Mouse (Mus musculus) midbrain, embryonic 11.5 days (tissue): Measurements from ENCODE around the gene Gm12888. TPM values are rescaled to one million over a fixed set of nuclear protein-coding genes. Genes with fewer than 3 reads are reported as not detected.
"Not testable (repeated sequence)": the region's sequence is repeated elsewhere in the genome, so short reads cannot be mapped to it uniquely, and the experiment has no call there.

Experiments
- ATAC-seq: fragments of 200-750 bp; cut with Nextera tagmentation; 2 replicates; pipeline ENCODE4 v1.8.0; 2017; ENCODE audit warnings: moderate TSS enrichment, moderate library complexity; ENCODE audit not compliant: low FRiP score
- DNase-seq: peaks from one replicate; pipeline ENCODE4 v3.0.0; 2015; ENCODE audit warnings: low spot score; ENCODE audit errors: missing footprints
- H3K27ac ChIP-seq: fragments of 300-500 bp; sonication (generic); 2 replicates; pipeline ENCODE4 v1.5.1; 2014; ENCODE audit warnings: low read depth, low read length
- H3K27me3 ChIP-seq: fragments of 300-500 bp; sonication (generic); 2 replicates; pipeline ENCODE4 v1.6.1; 2014; ENCODE audit warnings: mild to moderate bottlenecking, low read length, moderate library complexity, mixed read lengths; ENCODE audit not compliant: control insufficient read depth, insufficient read depth
- H3K36me3 ChIP-seq: fragments of 300-500 bp; sonication (generic); 2 replicates; pipeline ENCODE4 v1.6.1; 2014; ENCODE audit warnings: mild to moderate bottlenecking, low read length, moderate library complexity, mixed read lengths; ENCODE audit not compliant: control insufficient read depth, insufficient read depth
- H3K4me1 ChIP-seq: fragments of 300-500 bp; sonication (generic); 2 replicates; pipeline ENCODE4 v1.6.1; 2014; ENCODE audit warnings: low read length; ENCODE audit not compliant: control insufficient read depth, insufficient read depth
- H3K4me2 ChIP-seq: fragments of 300-500 bp; sonication (generic); 2 replicates; pipeline ENCODE4 v1.6.1; 2014; ENCODE audit warnings: mild to moderate bottlenecking, moderate library complexity
- H3K4me3 ChIP-seq: fragments of 300-500 bp; sonication (generic); 2 replicates; pipeline ENCODE4 v1.5.1; 2014; ENCODE audit warnings: low read depth, low read length
- H3K9ac ChIP-seq: fragments of 300-500 bp; sonication (generic); 2 replicates; pipeline ENCODE4 v1.6.1; 2014; ENCODE audit warnings: low read length
- H3K9me3 ChIP-seq: fragments of 300-500 bp; sonication (generic); 2 replicates; pipeline ENCODE4 v1.6.1; 2016; ENCODE audit warnings: low read length; ENCODE audit not compliant: control insufficient read depth
- WGBS: fragments of 180-500 bp; shearing (Covaris S2); extraction: QIAGEN DNeasy Blood & Tissue Kit; methylation state at CpG from one replicate; pipeline ENCODE4 v1.1.7; 2014; 5-methylcytosine and 5-hydroxymethylcytosine counted together
- polyA plus RNA-seq: library from polyadenylated mRNA; unstranded; fragments of >200 nt; fragmentation: Nextera tagmentation; extraction: Ambion mirVana; gene quantifications from 2 replicates; pipeline ENCODE4 v1.2.1, GENCODE M21; 2014

Gene Gm12888
- polyA plus RNA-seq, result not detected in 2 replicates

DNA sequence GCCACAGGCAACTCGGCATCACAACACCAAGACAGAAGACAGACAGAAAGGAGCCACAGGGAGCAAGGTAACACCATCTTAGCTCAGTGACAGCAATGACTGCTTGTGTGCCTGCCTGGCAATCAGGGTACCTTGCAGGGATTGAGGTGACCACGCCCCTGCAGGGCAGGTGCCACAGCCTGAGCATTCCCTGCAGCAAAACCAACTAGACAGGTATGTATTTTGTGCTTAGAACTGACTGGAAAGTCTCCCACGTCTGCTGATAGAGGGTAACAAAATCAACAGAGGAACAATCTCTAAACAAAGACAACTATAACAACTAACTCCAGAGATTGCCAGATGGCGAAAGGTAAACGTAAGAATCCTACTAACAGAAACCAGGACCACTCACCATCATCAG is at the start of gene Gm12888:
Gene Gm12888, minus strand, starts transcription at position 101 of the 400 bp plus-strand sequence.
- H3K36me3 ChIP-seq, H3K4me3 ChIP-seq, H3K9ac ChIP-seq, H3K4me2 ChIP-seq, H3K4me1 ChIP-seq, ATAC-seq, DNase-seq, H3K27ac ChIP-seq, H3K9me3 ChIP-seq, H3K27me3 ChIP-seq: not testable (repeated sequence)
- WGBS, result 54% methylated on average over 3 of the region's 5 CpGs

Other genes starting within 250 kb of the Gm12888 start
- gene Zmpste24, start 226.7 kb downstream of the Gm12888 start, polyA plus RNA-seq, result 25.9 and 28.6 TPM in 2 replicates
- not detected in 2 replicates for gene Tmco2, start 215.7 kb downstream of the Gm12888 start, polyA plus RNA-seq
- 23.4 and 24.3 TPM in 2 replicates for gene Rlf, start 109.8 kb downstream of the Gm12888 start, polyA plus RNA-seq
- gene Gm12886, start 98.2 kb upstream of the Gm12888 start, polyA plus RNA-seq, result not detected in 2 replicates